Mouse (Mus musculus) megakaryocyte, adult 5-6 weeks (primary cell): ENCODE measurements around the gene Dbndd2. TPM values are rescaled to one million over a fixed set of nuclear protein-coding genes. Genes with fewer than 3 reads are reported as not detected.
A peak's percentile ranks its signal among the peaks of the same experiment; 100 is the strongest.

Experiments
- ATAC-seq: 2 replicates; pipeline ENCODE4 v1.8.0; 2016; ENCODE audit warnings: mild to moderate bottlenecking, inconsistent platforms; ENCODE audit not compliant: poor library complexity, severe bottlenecking
- total RNA-seq, 2 experiments: library from RNA; stranded (forward) in 1 of 2; stranded (reverse) in 1 of 2; fragments of 153-499, 151-499 nt in 1 of 2; fragments of 221-1000, 200-1000 nt in 1 of 2; gene quantifications; 2 replicates each; pipeline versions ENCODE4 v1.2.3 to v1.2.4; 2015 to 2017

The Dbndd2 gene
- total RNA-seq, 2 experiments from 2014 or later, result 1.4 to 7.9 TPM

DNA sequence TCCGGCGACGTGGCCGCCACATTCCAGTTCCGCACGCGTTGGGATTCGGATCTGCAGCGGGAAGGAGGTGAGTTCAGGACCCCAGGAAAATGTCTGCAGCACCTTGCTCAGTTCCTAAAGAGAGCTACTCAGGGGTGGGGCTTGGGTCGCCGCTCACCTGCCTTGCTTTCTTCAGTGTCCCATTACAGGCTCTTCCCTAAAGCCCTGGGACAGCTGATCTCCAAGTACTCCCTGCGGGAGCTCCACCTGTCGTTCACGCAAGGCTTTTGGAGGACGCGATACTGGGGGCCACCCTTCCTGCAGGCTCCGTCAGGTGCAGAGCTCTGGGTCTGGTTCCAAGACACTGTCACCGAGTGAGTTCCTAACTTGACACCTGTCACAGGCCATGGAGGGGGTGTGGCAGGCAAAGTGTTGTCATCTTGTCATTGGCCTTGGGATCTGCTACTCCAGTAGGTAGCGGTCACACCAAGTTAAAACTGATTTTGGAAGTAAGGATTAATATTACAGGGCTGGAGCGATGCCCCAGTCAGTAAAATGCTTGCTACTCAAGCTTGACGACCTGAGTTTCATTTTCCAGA is 11.9 kb downstream of the Dbndd2 start:
- no peak; the same call in 1 of the 2 replicates for ATAC-seq

DNA sequence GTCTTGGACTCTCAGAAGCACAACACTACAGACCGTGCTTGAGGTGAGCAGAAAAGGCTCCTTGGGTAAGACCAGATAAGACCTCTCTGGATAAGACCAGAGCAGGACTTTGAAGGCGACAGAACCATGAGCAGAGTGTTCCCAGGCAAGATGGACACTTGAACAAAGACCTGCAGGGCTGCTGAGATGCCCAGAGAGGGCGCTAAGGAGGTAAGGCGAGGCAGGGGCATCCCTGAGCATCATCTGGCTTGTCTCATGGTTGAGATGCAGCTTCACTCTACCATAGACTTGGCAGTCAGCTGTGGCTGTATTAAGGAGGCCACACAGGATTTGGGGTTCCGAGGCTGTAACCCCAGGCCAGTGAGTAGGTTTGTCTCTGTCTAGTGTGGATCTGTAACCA is 13.4 kb downstream of the Dbndd2 start:
- no peak for ATAC-seq

DNA sequence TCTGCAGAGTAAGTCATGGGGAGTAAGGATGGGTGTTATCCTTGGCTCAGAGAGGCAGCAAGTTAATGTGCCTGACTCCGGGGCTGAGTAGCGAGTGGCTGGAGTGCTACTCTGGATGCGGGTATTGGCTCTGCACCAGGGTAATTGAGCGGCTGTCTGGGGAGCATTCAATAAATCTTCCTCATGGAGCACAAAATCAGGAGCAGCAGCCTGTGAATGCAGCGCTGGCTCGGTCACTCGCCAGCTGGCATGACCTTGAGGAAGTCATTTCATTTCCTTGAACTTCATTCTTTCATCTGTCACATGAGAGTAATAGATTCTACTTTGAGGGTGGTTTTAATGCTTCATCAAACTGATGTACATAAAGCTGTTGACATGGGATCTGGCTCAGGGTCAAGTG is 14.6 kb downstream of the Dbndd2 start:
- ATAC-seq, result no peak

DNA sequence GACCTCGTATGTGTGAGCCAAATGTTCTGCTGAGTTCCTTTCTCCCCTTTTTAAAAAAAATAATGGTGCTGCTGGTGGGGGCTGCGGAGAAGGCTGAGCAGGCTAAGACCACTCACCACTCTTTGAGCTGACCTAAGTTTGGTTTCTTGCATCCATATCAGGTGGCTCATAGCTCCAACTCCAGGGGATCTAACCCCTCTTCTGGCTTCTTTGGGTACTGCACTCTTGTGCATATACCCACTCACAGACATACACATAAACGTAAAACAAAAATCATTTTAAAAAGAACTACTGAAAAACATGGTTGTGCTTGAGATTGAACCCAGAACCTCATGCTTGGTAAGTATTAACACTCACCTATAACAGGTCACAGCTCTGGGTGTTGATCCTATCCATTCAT is 19.0 kb downstream of the Dbndd2 start:
- ATAC-seq, result no peak

DNA sequence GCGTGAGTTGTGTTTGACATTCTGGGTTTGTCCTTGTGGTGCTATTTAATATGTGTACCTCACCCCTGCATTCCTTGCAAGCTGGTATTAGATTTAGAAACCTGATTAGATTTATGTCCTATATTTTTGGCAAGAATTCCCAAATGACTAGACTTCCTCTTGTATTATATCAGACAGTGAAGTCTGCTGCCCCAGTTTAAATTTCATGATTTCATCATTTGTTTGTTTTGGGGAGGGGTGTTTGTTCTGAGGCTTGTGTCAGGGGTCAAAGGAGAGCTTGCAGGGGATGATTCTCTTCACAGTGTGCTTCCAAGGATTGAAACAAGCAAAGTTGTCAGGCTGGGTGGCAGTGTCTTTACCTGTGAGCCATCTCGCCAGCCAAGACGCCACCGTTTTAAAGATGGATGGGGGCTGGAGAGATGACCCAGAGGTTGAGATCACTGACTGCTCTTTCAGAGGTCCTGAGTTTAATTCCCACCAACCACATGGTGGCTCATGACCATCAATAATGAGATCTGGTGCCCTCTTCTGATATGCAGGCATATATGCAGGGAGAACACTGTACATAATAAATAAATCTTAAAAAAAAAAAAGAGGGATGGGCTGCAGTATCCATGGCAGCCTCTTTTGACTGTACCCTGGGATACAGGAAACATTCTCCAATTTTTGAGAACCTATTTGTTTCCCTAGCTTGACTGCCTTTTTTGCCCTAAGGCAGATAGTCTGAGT is 19.9 kb downstream of the Dbndd2 start:
- ATAC-seq, result no peak

DNA sequence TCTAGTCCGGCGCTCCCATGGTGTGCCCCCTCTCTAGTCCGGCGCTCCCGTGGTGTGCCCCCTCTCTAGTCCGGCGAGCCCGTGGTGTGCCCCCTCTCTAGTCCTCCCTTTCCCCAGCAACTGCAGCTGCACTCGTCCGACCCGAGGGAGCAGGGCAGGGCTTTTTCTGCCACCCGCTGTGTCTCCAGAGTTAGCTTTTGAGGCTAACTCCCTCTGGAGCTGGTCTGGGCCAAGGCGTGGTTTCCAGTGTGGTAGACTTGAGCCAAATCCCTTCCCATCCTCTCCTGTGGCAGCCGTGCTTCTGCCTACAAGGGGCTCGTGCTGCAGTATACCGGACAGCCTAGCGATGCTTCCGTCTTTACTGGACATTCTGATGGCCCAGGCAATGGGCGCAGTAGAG is 21.9 kb downstream of the Dbndd2 start:
- ATAC-seq, result no peak

DNA sequence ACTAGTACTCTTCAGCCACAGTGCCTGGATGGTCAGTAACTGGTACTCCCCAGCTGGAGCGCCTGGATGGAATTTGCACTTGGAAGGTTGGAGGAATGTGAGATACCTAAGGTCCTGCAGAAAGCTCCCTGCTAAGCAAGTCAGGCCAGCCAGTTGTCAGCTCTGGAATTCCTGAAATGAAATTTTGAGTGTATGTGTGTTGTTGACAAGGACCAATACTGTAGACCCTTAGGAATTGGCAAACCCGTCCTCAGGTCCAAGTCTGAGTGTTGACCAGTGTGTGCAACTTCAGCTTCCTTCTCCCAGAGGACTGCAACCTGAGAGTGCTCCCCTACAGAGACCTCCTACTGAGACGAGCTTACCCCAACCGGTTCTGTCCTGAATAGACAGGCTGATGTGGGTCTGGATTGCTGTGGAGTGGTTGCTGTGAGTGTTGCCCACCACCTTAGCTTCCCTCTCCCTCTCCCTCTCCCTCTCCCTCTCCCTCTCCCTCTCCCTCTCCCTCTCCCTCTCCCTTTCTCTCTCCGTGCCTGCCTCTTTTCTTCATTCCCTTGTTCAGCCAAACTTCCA is 24.8 kb downstream of the Dbndd2 start:
- no peak for ATAC-seq

DNA sequence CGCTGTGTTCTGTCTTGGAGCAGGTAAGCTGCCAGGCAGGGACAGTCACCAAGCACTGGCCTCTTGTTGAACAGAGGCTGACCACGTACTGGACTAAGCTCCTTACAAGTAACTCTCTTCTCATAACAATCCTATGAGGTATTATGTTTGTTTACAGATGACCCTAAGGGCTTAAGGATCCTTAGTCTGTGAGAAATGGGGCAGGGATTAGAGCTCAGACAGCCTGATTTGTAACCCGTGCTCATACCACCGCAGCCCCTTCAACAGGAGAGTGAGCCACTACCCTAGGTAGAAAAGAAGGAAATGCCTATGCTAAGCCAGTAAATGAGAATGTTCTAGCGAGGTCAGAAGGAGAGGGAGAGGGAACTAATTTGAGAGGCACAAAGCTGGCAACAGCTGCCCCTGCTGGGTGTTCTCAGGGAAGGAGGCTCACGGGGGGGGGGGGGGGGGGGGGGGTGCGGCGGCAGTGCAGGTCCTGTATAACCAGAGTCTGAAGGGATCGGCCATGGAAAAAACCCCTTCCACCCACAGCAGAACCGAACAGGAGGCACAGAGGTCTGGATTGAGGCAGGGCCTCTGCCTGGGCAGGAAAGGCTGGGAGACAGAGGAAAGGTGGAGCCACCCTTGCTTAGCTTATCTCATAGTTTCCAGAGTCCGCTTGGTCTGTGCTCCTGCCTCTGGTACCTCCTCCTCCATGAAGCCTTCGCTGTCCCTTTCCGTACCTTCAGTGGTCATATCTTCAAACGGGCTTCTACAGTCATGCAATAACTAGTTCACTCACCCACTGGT is 26.4 kb downstream of the Dbndd2 start:
- no peak for ATAC-seq

DNA sequence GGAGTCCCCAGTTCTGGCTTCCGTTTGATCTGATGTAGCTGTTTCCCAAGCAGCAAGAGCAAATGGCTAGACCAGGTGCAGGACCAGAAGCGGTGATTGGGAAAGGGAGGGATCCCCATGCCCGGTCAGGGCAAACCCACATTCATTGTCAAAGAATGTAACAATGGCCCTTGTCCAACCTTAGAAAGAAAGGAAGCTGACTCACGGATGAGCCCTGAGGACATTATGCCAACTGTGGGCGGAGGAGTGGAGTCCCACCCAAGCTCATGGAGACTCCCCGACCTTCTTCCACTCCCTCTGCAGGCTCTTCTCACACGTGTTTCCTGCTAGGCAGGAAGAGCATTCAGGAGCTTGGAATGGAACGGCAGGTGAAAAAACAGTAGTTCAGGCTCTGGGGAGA is 27.5 kb downstream of the Dbndd2 start:
- ATAC-seq, result no peak

DNA sequence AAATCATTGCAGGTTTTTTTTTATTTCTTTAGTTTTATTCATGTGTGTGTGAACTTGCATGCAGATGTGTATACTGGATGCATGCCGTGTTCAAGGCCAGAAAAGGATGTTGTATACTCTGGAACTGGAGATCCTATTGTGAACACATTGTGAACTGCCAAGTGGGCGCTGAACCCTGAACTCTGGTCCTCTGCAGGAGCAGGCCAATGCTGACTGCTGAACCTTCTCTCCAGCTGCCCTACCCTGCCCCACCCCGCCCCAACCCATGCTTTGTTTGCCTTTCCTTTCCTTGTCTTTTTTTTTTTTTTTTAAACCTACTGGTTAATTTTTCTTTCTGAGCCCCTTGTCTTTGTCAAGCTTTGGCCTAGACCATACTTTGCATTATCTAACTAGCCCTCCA is 29.0 kb downstream of the Dbndd2 start:
- ATAC-seq, result no peak

DNA sequence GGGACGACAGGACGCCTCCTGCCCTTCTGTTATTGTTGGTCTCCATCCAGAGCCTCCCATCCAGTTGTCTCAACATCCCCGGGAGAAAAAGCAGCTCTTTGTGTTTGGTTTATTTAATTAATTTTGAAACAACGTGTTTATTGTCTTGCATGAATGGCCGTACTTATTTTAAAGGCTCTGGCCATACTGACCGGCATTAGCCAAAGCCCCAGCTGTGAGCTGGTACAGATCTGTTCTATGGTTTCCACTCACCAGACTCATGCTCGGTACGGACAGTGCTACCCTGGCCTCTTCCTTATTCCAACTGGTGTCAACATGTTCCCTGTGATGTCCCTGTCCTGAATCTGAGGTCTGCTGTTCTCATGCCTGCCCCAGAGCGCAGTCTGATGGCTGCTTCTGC is 30.0 kb downstream of the Dbndd2 start:
- ATAC-seq, result no peak

DNA sequence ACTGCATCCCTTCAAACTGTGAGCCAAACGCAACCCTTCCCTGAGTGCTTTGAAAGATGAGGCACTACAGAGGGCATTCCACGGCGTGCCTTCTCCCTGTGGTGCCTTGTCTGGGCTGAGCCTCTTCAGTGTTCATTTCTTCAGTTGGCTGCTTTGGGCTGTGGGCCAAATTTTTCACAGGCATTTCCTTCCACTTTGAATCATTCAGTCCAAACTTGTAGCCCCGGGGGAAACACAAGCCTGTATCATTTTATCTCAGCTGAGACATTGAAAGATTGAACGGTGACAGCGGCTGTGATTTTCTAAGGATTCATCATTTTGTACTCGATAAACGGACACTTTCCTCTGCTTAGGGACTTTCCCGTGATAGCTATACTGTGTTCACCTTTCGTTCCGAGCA is 30.7 kb downstream of the Dbndd2 start:
- ATAC-seq, result no peak

DNA sequence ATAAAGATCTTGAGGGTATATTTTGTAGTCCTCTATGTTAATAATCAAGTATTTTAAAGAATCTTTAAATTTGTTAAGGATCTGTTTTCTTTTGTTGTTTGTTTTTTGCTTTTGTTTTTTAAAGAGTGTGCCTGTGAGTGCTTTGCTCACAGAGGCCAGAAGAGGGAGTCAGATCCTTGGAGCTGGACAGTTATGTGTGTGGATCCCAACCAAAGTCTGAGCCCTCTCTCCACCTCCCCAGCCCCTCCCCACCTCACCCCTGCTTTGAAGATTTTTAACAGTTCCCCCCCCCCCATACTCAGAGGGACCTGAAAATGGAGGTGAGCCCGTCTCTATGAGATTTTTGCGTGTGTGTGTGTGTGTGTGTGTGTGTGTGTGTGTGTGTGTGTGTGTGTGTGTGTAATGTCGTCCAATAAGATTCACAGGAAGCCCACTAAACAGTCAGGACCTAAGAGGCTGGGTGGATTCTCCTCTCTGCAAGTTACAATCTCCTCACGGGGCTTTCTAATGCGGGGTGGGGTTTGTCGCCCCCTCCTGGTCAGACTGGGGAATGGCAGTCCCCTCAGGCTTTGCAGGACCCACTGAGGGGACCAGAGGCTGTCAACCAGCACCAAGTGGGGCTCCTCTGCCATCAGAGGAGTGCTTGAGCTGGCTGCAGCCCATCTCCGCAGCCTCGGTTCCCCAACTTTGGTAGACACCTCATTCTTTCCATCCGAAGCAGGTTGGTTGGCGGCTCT is 31.7 kb downstream of the Dbndd2 start:
- 0 out of 2 replicates have a peak, but pooled peaks have one; percentile 30 for ATAC-seq

DNA sequence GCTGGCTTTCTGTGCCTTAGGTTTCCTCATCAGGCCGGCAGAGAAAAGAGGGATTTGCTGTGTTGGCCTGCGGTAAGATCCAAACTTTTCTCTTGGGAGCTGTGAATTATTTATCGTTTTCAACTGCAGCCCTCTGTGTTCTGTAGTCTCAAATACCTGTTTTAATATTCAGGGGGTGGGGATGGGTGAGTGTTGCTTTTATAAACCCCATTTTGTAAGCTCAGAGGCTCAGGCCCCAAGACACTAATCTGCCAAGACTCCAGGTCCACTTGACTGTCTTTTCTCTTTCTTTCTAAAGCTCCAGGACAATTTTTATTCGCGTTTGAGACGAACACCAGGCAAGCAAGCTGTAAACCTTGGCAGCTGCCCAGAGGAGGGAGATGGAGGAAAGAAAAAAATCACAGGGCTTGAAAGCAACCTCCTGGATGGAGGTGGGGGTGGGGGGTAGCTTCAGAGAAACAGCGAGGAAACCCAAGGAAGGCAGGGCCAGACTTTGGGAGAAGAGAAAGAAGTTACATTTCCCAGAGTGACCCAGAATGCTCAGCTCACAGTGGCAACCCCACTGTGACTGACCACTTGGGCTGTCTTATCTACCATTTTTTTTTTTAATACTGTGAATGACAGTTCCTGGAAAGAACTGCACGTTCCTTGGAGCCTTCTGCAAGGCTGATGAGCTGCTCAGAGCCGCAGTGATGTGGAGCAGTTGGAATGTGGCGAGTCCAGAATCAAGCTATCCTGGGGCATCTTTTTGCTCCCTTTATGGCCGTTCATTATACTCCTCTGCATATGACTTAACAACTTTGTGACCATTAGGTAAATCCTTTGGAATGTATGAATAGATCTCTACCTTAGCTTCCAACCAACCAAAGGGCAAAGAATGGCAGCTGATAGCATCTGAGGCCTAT is 32.6 kb downstream of the Dbndd2 start:
- ATAC-seq, result no peak

DNA sequence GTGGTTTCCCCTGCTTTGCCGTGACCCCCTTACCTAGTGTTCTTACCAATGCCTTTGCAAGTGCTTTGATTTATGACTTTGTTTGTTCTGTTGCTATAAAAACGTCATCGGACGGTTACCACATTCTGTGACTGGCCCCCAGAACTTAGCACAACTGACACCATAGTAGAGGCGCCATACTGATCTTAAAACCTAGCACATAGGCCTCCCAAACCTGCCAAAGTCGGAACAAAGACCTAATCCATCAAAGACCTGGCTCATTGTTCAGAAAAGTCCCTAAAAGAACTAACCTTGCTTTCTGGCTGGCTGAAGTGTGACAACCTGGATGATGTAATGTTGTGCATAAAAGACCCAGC is 33.2 kb downstream of the Dbndd2 start:
- no peak for ATAC-seq

DNA sequence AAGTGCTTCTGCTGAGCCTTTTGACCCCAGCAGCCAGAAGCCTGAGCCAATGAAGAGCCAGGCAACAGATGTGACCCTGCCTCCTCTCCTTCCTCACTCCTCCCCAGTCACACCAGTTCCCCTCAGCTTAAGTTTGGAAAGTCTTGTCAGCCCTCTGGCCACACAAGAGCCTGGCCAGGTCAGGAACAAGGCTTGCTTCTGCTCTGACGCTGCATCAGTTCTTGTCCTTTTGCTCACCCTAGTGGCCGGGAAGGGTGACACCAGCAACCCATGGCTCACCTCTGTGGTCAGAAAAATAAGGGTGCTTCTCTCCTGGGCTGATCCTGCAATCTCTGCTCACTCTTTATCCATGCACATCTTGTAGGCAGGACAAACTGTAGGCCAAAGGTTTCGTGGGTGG is 34.9 kb downstream of the Dbndd2 start:
- ATAC-seq, result peak; percentile 78

DNA sequence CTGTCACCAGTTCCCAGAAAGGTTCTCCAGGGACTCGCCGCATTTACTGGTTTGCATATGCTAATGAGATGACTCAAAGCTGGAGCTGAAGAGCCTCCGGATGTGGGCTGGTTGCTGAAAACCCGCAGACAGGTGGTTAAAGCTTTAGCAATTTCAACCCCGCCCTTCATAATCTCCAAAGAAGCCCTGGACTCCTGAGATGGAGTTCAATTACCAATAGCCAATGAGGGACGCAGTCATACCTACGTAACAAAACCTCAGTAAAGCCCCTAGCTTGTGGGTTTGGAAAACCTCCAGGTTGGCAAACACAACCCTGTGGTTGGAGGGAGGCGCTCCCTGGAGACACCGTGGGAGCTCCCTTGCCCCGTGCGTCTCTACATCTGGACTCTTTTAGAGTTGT is 35.9 kb downstream of the Dbndd2 start:
- ATAC-seq, result peak; percentile 78

DNA sequence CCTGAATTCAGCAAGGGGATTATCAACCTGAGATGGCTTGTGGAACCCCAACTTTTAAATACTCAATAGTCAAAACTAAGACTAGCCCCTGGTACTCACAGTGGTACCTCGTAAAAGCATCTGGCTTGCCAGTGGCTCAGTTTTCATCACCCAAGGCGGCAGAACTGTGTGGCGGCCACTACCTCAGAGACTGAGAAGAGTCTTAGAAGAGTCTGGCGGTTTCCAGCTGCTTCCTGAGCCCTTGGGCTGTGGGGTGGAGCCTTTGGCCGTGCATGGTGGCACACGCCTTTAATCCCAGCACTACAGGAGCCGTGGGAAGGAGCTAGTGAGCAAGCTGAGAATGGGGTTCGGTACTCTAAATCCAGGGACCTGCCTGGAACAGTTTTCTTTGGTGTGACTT is 36.4 kb downstream of the Dbndd2 start:
- ATAC-seq, result peak; percentile 14; the same call in 1 of the 2 replicates

DNA sequence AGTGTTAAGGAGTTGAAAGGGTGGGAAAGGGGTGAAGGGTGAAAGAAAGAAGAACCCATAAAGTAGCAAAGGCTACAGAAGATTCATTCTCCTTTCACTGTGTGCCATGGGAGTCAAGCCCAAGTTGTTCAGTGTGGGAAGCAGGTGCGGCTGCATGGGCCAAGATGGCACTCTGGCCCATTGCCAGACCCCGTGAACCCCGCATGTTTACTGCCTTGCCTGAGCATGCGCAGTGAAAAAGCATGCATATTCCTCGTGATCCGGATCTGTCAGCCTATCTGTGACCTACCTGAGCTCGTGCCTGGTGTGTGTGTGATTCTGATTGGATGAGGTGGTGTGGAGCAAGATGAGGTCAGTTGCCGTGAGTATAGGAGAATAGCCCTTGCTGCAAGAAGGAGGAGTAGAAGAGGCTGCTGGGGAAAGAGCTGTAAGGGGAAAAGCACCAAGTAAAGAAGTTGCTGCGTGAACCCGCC is 37.4 kb downstream of the Dbndd2 start:
- ATAC-seq, result no peak

DNA sequence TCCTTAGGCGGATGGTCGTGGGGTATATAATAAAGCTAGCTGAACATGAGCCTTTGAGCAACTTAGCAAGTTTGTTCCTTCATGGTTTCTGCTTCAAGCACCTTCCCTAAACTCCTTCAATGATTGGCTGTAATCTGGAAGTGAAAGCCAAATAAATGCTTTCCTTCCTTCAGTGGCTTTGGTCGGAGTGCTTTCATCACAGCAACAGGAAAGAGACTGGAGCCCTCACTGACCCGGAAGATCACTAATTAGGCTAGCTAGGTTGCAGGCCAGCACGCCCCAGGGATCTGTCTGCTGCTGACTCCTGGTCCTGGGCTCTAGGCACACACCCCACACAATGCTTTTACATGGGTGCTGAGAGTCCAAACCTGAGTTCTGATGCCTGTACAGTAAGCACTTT is 42.7 kb downstream of the Dbndd2 start:
- ATAC-seq, result peak; percentile 67
